Mouse (Mus musculus) cerebellum, adult 2 months (tissue): ENCODE measurements around the gene Hormad2.

ENCODE experiments used
- CTCF ChIP-seq: fragments of 200-500 bp; IDR thresholded peaks from 2 replicates; pipeline ENCODE4 v1.5.1; 2011; ENCODE audit warnings: low read depth, mild to moderate bottlenecking, control low read depth, low read length, moderate library complexity, borderline replicate concordance; ENCODE audit not compliant: insufficient read depth
- POLR2A ChIP-seq: fragments of 200-500 bp; IDR thresholded peaks from 2 replicates; pipeline ENCODE4 v1.6.1; 2011; ENCODE audit warnings: low read length, control low read depth, borderline replicate concordance; ENCODE audit not compliant: insufficient read depth

GRCm38 (mm10) chr11:4299735-4300474, 141.0 kb downstream of the Hormad2 start:
- TF ChIP-seq POLR2A (no peak), CTCF (no peak)
